Mouse (Mus musculus) embryonic facial prominence, embryonic 13.5 days (tissue): Measurements from ENCODE around the gene Gria2. TPM values are rescaled to one million over a fixed set of nuclear protein-coding genes. Genes with fewer than 3 reads are reported as not detected.

Experiments
- ATAC-seq: fragments of 200-750 bp; cut with Nextera tagmentation; 2 replicates; pipeline ENCODE4 v1.8.0; 2017; ENCODE audit warnings: low read depth; ENCODE audit not compliant: insufficient number of reproducible peaks, insufficient read depth, low FRiP score, low TSS enrichment
- H3K27ac ChIP-seq: fragments of 300-500 bp; sonication (generic); 2 replicates; pipeline ENCODE4 v1.5.1; 2015; ENCODE audit warnings: moderate library complexity, mild to moderate bottlenecking, inconsistent platforms
- H3K27me3 ChIP-seq: fragments of 300-500 bp; sonication (generic); 2 replicates; pipeline ENCODE4 v1.6.1; 2015; ENCODE audit warnings: mild to moderate bottlenecking, inconsistent platforms
- H3K36me3 ChIP-seq: fragments of 300-500 bp; sonication (generic); 2 replicates; pipeline ENCODE4 v1.6.1; 2015; ENCODE audit warnings: mild to moderate bottlenecking, inconsistent platforms
- H3K4me1 ChIP-seq: fragments of 300-500 bp; sonication (generic); 2 replicates; pipeline ENCODE4 v1.6.1; 2015; ENCODE audit warnings: inconsistent platforms
- H3K4me2 ChIP-seq: fragments of 300-500 bp; sonication (generic); 2 replicates; pipeline ENCODE4 v1.6.1; 2015; ENCODE audit warnings: moderate library complexity, mild to moderate bottlenecking, inconsistent platforms
- H3K4me3 ChIP-seq: fragments of 300-500 bp; sonication (generic); 2 replicates; pipeline ENCODE4 v1.5.1; 2015; ENCODE audit warnings: mild to moderate bottlenecking, inconsistent platforms
- H3K9ac ChIP-seq: fragments of 300-500 bp; sonication (generic); 2 replicates; pipeline ENCODE4 v1.6.1; 2015; ENCODE audit warnings: mild to moderate bottlenecking, inconsistent platforms
- H3K9me3 ChIP-seq: fragments of 300-500 bp; sonication (generic); 2 replicates; pipeline ENCODE4 v1.6.1; 2016; ENCODE audit warnings: inconsistent platforms
- WGBS: fragments of 180-500 bp; shearing (Covaris S2); methylation state at CpG from one replicate; pipeline ENCODE4 v1.1.7; 2015; ENCODE audit warnings: mixed read lengths; 5-methylcytosine and 5-hydroxymethylcytosine counted together
- microRNA-seq: library from miRNA; unstranded; fragments of <30 nt; microRNA quantifications from one replicate; pipeline ENCODE4, GENCODE M21; 2016
- polyA plus RNA-seq: library from polyadenylated mRNA; unstranded; fragments of >200 nt; fragmentation: Nextera tagmentation; extraction: Ambion mirVana; gene quantifications from 2 replicates; pipeline ENCODE4 v1.2.1, GENCODE M21; 2015

Gene Gria2
- polyA plus RNA-seq, 1 experiment from 2014 or later, result 3.8 TPM

DNA sequence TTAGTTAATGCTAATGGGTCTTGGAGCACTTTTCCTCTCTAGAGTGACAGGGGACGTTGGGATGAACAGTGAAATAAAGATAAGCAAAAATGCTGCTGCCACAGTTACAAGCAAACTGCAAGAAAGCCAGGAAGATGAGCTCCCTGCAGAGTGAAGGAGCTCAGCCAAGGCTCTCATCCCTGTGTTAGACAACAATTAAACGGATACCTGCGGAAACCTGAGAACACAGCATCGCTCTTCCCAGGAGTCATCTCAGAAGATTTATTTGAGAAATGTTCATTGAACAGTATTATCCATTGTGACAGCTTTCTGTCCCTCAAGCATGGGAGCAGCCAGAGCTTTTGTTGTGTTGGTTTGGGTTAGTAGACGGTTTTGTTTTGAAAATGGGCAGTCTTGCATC is 137.5 kb downstream of the Gria2 start:
- Histone ChIP-seq H3K4me2 (no peak overlapping the region), H3K27me3 (no peaks in the 10 kb centered on the region), H3K4me1 (no peaks in the 10 kb centered on the region), H3K36me3 (no peaks in the 10 kb centered on the region), H3K9me3 (no peaks in the 10 kb centered on the region), H3K9ac (no peak overlapping the region), H3K27ac (no peak overlapping the region), H3K4me3 (no peak overlapping the region)
- WGBS, result 68% methylated on average over 5 of the region's 5 CpGs
- no peak for ATAC-seq

DNA sequence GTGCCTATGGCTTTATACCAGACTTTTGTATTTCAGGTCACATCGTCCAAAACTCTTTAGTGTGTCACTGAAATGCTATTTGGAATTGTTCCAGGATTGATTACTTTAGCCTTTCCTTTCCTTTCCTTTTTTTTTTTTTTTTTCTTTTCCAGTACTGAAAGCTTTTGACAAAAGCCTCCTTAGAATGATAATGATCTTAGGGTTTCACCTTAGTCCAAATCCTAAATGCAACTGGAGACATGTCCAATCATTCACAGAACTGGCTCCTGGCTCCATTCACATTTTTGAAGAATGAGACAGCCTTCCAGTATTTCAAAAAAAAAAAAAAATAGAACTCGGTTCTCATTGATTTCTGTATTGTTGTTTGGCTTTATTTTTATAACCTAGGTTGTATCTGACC is 139.3 kb downstream of the Gria2 start:
- no peaks in the 10 kb centered on the region for H3K27me3 ChIP-seq
- H3K4me1 ChIP-seq, result no peaks in the 10 kb centered on the region
- H3K4me3 ChIP-seq, result no peak overlapping the region
- no peaks in the 10 kb centered on the region for H3K9me3 ChIP-seq
- 70% methylated on average over 2 of the region's 2 CpGs for WGBS
- H3K27ac ChIP-seq, result no peak overlapping the region
- H3K9ac ChIP-seq, result no peak overlapping the region
- no peak for ATAC-seq
- H3K4me2 ChIP-seq, result no peak overlapping the region
- H3K36me3 ChIP-seq, result no peaks in the 10 kb centered on the region

DNA sequence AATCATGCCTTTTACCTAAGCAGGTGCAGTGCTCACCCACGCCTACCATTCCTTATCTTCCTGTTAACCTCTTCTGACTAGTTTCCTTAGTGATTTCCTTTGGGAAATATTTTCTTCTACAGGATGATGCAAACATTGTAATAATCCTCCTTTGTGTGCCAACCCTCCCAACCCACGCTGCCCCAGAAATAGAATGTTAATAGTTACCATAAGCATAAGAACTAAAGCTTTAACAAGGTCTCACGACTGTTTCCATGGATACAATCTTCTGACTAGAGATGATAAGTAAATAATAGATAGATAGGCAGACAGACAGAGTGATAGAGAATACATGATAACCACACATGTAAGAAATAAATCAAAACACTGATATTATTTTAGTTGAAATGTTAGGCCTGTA is 140.8 kb downstream of the Gria2 start:
- Histone ChIP-seq H3K9ac (no peak overlapping the region), H3K27ac (no peak overlapping the region), H3K4me2 (no peak overlapping the region), H3K4me1 (no peaks in the 10 kb centered on the region), H3K9me3 (no peaks in the 10 kb centered on the region), H3K4me3 (no peak overlapping the region), H3K27me3 (no peaks in the 10 kb centered on the region), H3K36me3 (no peaks in the 10 kb centered on the region)
- no peak for ATAC-seq
- 70% methylated on average over 3 of the region's 3 CpGs for WGBS

DNA sequence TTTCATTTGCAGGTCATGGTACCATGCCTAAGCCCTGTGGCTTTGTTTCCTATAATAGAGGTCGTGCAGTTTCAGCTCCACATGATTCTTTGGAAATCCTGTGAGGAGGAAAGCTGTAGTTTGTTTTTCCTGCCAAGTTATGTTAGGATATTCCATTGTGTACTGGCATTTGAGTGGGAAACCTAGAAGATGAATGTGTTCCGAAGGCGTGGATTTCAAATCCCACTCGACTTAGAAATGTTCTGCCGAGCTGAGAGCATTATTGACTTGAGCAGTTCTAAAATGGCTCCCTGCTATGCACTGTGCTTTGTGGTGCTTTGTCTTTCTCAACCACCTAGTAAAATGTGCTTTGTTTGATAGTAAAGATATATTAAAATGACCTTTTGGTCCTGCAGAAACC is 150.4 kb downstream of the Gria2 start:
- no peaks in the 10 kb centered on the region for H3K9me3 ChIP-seq
- H3K4me2 ChIP-seq, result no peak overlapping the region
- H3K27ac ChIP-seq, result no peak overlapping the region
- WGBS, result 71% methylated on average over 5 of the region's 5 CpGs
- no peaks in the 10 kb centered on the region for H3K4me1 ChIP-seq
- no peak for ATAC-seq
- H3K9ac ChIP-seq, result no peak overlapping the region
- H3K36me3 ChIP-seq, result no peaks in the 10 kb centered on the region
- H3K4me3 ChIP-seq, result no peak overlapping the region
- H3K27me3 ChIP-seq, result no peaks in the 10 kb centered on the region

Small RNAs within 50 kb of the gene (microRNA-seq; reads per million reads assigned to microRNA genes)
- not detected for gene Gm25749

Other genes starting within 250 kb of the Gria2 start
- gene Glrb, start 110.8 kb upstream of the Gria2 start, polyA plus RNA-seq, result 10.6 and 10.9 TPM in 2 replicates
- 36.0 and 39.1 TPM in 2 replicates for gene Pdgfc, start 233.6 kb upstream of the Gria2 start, polyA plus RNA-seq